Mouse (Mus musculus) neural tube, embryonic 12.5 days (tissue): ENCODE measurements at regions not wholly inside any gene's neighbourhood (a gene's known extent, or its start where the extent isn't known, plus 50 kb on each side); places are given as distances from the start of the nearest gene placed in this dataset.

Experiments used
- ATAC-seq: fragments of 200-750 bp; cut with Nextera tagmentation; 2 replicates; pipeline ENCODE4 v1.8.0; 2017; ENCODE audit warnings: low read depth, mild to moderate bottlenecking, moderate TSS enrichment, moderate library complexity; ENCODE audit not compliant: low FRiP score
- H3K27ac ChIP-seq: fragments of 300-500 bp; sonication (generic); 2 replicates; pipeline ENCODE4 v1.5.1; 2016
- H3K27me3 ChIP-seq: fragments of 300-500 bp; sonication (generic); replicated peaks from 2 replicates; pipeline ENCODE4 v1.6.1; 2016; ENCODE audit warnings: mild to moderate bottlenecking
- H3K36me3 ChIP-seq: fragments of 300-500 bp; sonication (generic); 2 replicates; pipeline ENCODE4 v1.6.1; 2016; ENCODE audit warnings: mild to moderate bottlenecking
- H3K4me1 ChIP-seq: fragments of 300-500 bp; sonication (generic); 2 replicates; pipeline ENCODE4 v1.6.1; 2016
- H3K4me2 ChIP-seq: fragments of 300-500 bp; sonication (generic); replicated peaks from 2 replicates; pipeline ENCODE4 v1.6.1; 2016; ENCODE audit warnings: mild to moderate bottlenecking
- H3K4me3 ChIP-seq: fragments of 300-500 bp; sonication (generic); 2 replicates; pipeline ENCODE4 v1.5.1; 2016
- H3K9ac ChIP-seq: fragments of 300-500 bp; sonication (generic); 2 replicates; pipeline ENCODE4 v1.6.1; 2016; ENCODE audit warnings: mild to moderate bottlenecking
- H3K9me3 ChIP-seq: fragments of 300-500 bp; sonication (generic); 2 replicates; pipeline ENCODE4 v1.6.1; 2016; ENCODE audit warnings: mild to moderate bottlenecking
- WGBS: fragments of 180-500 bp; shearing (Covaris S2); methylation state at CpG from one replicate; pipeline ENCODE4 v1.1.7; 2016; 5-methylcytosine and 5-hydroxymethylcytosine counted together

- Histone ChIP-seq H3K27ac (peak overlapping the region; percentile 68), H3K36me3 (no peaks in the 10 kb centered on the region), H3K4me2 (peak overlapping the region; percentile 40), H3K27me3 (peaks cover 21% of the 10 kb centered on the region), H3K9me3 (no peaks in the 10 kb centered on the region), H3K9ac (no peak overlapping the region), H3K4me1 (peaks cover 13% of the 10 kb centered on the region), H3K4me3 (no peak overlapping the region)
- WGBS, result 11% methylated on average over 22 of the region's 22 CpGs
- peak; percentile 74 for ATAC-seq
Measured at GRCm38 (mm10) chr5:120251697-120252401, 135.6 kb downstream of the Rbm19 start.

- Histone ChIP-seq H3K4me1 (peaks cover 13% of the 10 kb centered on the region), H3K9me3 (no peaks in the 10 kb centered on the region), H3K27me3 (peaks cover 21% of the 10 kb centered on the region), H3K27ac (no peak overlapping the region), H3K36me3 (no peaks in the 10 kb centered on the region), H3K4me3 (no peak overlapping the region), H3K4me2 (peak overlapping the region; percentile 40; the same call in 1 of the 2 replicates), H3K9ac (no peak overlapping the region)
- WGBS, result 8% methylated on average over 8 of the region's 8 CpGs
- ATAC-seq, result no peak
Measured at GRCm38 (mm10) chr5:120252551-120252950, 136.3 kb downstream of the Rbm19 start.

GRCm38 (mm10) chr5:120262715-120263273, 146.5 kb downstream of the Rbm19 start:
- no peak overlapping the region for H3K4me2 ChIP-seq
- H3K4me3 ChIP-seq, result no peak overlapping the region
- ATAC-seq, result no peak
- WGBS, result 37% methylated on average over 14 of the region's 14 CpGs
- no peak overlapping the region for H3K9ac ChIP-seq
- no peaks in the 10 kb centered on the region for H3K9me3 ChIP-seq
- H3K27ac ChIP-seq, result no peak overlapping the region
- H3K4me1 ChIP-seq, result peaks cover 7% of the 10 kb centered on the region; the same call in 1 of the 2 replicates
- H3K27me3 ChIP-seq, result peaks cover 6% of the 10 kb centered on the region
- H3K36me3 ChIP-seq, result no peaks in the 10 kb centered on the region

GRCm38 (mm10) chr5:120269416-120269860, 153.2 kb downstream of the Rbm19 start:
- Histone ChIP-seq H3K4me1 (peaks cover 24% of the 10 kb centered on the region), H3K36me3 (no peaks in the 10 kb centered on the region), H3K27me3 (peaks cover 4% of the 10 kb centered on the region), H3K4me2 (peak overlapping the region; percentile 46), H3K9ac (peak overlapping the region; percentile 42; the same call in 1 of the 2 replicates), H3K27ac (peak overlapping the region; percentile 81), H3K4me3 (no peak overlapping the region), H3K9me3 (no peaks in the 10 kb centered on the region)
- 7% methylated on average over 22 of the region's 22 CpGs for WGBS
- peak; percentile 76 for ATAC-seq

DNA sequence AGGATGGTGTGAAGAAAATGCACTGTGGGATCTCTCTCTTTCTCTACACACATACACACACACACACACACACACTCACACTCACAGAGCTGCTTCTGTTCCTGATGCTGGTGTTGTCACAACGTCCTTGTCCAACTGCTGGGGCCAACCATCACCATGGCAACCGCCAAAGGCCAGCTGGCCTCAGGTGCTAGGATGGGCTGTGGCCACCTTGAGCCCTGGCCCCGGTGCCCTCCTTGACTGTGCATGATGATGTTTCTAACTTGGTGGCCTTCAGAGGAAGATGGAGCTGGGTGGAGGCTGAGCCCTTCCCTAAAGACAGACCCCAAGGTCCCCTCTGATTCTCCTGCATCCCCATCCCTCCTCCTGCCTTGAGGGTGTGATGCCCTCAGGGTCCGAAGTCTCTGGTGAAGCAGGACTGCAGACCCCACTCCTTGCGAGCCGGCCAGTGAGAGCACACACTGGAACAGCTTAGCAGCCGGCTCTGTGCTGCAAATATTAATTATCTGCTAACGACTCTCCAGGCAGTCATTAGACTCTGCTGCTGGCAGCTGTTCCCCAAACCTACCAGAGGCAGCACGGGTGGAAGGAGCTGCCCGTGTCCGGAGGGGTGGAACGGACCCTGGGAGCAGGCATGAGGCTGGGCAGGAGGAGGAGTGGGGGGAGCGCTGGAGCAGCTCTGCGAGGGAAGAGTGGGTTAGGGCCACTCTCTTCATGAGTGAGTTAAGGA, 154.8 kb downstream of the Rbm19 start:
- Histone ChIP-seq H3K4me2 (no peak overlapping the region; the same call in 1 of the 2 replicates), H3K27me3 (peaks cover 4% of the 10 kb centered on the region; the same call in 1 of the 2 replicates)
- WGBS, result 43% methylated on average over 14 of the region's 14 CpGs

GRCm38 (mm10) chr5:120276229-120276628, 155.3 kb upstream of the Lhx5 start:
- Histone ChIP-seq H3K4me3 (no peak overlapping the region), H3K4me1 (peaks cover 30% of the 10 kb centered on the region), H3K27me3 (peaks cover 22% of the 10 kb centered on the region), H3K9me3 (no peaks in the 10 kb centered on the region), H3K36me3 (no peaks in the 10 kb centered on the region), H3K4me2 (no peak overlapping the region), H3K27ac (no peak overlapping the region), H3K9ac (no peak overlapping the region)
- ATAC-seq, result no peak
- 58% methylated on average over 9 of the region's 9 CpGs for WGBS

More for the DNA sequence above, 154.8 kb downstream of the Rbm19 start:
- Histone ChIP-seq H3K36me3 (no peaks in the 10 kb centered on the region), H3K27ac (peak overlapping the region; percentile 28; the same call in 1 of the 2 replicates), H3K4me3 (no peak overlapping the region), H3K4me1 (peaks cover 26% of the 10 kb centered on the region), H3K9me3 (no peaks in the 10 kb centered on the region), H3K9ac (no peak overlapping the region)
- 0 out of 2 replicates have a peak, but pooled peaks have one; percentile 12 for ATAC-seq

- H3K36me3 ChIP-seq, result no peaks in the 10 kb centered on the region
- no peak overlapping the region for H3K4me3 ChIP-seq
- H3K27me3 ChIP-seq, result peaks cover 40% of the 10 kb centered on the region
- peaks cover 45% of the 10 kb centered on the region for H3K4me1 ChIP-seq
- H3K4me2 ChIP-seq, result peak overlapping the region; percentile 41
- WGBS, result under 1% methylated on average over 13 of the region's 13 CpGs
- H3K27ac ChIP-seq, result peak overlapping the region; percentile 59; the same call in 1 of the 2 replicates
- ATAC-seq, result no peak
- H3K9ac ChIP-seq, result peak overlapping the region; percentile 26; the same call in 1 of the 2 replicates
- H3K9me3 ChIP-seq, result no peaks in the 10 kb centered on the region
Measured at GRCm38 (mm10) chr5:120280321-120280720, 151.2 kb upstream of the Lhx5 start.

DNA sequence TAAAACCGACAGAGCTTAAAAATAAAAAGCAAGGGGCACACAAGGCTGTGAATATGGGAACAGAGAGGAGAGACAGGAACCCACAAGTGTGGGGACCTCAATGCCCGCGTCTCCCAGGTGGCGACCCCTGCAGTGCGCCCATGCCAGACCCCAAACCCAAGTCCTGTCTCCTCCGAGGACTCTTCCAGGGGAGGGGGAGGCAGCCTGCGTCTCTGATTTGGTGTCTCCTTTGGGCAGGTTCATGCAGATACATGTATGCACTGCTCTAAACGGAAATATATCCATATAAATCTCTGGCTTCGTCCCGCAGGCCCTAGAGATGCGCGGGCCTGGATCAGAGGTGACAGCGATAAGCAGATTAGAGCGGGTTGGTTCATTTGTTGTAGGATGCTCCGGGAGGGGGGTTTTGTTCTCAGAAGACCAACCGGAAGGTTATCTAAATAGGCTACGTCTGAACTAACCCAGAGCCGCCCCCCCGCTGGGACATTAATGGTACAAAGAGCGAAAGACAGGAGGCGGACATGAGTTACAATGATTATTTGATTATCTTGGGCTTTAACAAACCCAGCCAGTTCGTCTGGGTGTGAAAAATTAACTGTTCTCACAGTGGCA, 150.4 kb upstream of the Lhx5 start:
- Histone ChIP-seq H3K27me3 (peaks cover 42% of the 10 kb centered on the region), H3K4me1 (peaks cover 47% of the 10 kb centered on the region), H3K4me2 (peak overlapping the region; percentile 41), H3K36me3 (no peaks in the 10 kb centered on the region), H3K9ac (no peak overlapping the region), H3K9me3 (no peaks in the 10 kb centered on the region), H3K4me3 (no peak overlapping the region), H3K27ac (peak overlapping the region; percentile 57; the same call in 1 of the 2 replicates)
- 2% methylated on average over 22 of the region's 22 CpGs for WGBS
- ATAC-seq, result no peak

DNA sequence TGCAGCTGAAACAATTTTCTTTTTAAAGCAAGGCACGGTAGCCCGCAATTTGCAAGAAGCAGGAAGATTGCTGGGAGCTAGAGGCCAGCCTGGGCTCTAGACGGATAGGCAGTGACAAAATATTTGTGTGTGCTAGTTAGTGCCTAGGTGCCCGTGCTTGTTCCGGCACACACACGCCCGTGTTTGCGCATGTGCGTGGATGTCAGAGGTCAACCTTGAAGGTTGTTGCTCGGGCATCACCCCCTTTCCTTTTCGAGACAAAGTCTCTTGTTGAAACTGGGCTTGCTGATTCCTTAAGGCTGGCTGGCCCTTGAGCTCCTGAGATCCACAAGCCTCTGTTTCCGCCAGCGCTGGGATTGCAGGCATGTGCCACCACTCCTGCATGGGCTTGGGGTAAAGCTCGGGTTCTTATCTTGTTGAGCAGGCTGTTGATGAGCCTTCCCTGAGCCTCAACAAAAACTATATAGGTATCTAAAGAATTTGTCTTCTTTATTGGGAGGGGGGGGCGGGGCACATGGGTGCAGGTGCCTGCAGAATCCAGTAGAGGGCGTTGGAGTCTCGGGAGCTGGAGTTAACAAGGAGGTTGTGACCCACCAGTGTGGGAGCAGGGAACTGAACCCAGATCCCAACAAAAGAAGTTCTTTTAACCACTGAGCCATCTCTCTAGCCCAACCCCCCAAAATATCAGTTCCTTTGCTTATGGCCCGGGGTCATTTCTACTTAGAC, 149.5 kb upstream of the Lhx5 start:
- Histone ChIP-seq H3K4me1 (peaks cover 47% of the 10 kb centered on the region), H3K27ac (peak overlapping the region; percentile 32; the same call in 1 of the 2 replicates), H3K4me2 (no peak overlapping the region), H3K9ac (no peak overlapping the region), H3K27me3 (peaks cover 48% of the 10 kb centered on the region), H3K9me3 (no peaks in the 10 kb centered on the region), H3K4me3 (no peak overlapping the region), H3K36me3 (no peaks in the 10 kb centered on the region)
- no peak for ATAC-seq
- WGBS, result 36% methylated on average over 18 of the region's 18 CpGs

DNA sequence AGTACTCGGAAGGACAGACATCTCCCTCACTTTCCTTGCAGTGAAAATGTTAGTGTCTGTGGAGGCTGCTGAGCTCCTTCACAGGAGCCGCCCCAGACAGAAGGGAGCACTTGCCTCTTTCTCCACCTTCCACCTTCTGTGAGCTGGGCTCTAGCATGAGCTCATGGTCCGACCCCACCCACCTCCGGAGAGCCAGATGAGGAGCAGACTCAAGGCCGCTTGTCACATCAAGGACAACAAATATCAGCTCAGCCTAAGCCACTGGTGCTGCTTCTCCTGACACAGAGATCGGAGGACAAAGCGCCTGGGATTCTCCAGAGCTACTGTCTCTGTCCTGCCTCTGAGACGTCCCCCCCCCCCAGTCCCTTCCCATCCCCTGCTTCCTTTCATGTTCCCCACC, 146.9 kb upstream of the Lhx5 start:
- Histone ChIP-seq H3K4me1 (peaks cover 57% of the 10 kb centered on the region), H3K27me3 (peaks cover 50% of the 10 kb centered on the region), H3K4me3 (no peak overlapping the region), H3K4me2 (peak overlapping the region; percentile 24; the same call in 1 of the 2 replicates), H3K9ac (no peak overlapping the region), H3K27ac (peak overlapping the region; percentile 61), H3K9me3 (no peaks in the 10 kb centered on the region), H3K36me3 (no peaks in the 10 kb centered on the region)
- peak; percentile 17; the same call in 1 of the 2 replicates for ATAC-seq
- WGBS, result 28% methylated on average over 8 of the region's 8 CpGs

- no peak overlapping the region for H3K9ac ChIP-seq
- peaks cover 54% of the 10 kb centered on the region for H3K4me1 ChIP-seq
Measured at GRCm38 (mm10) chr5:120285036-120285435, 146.5 kb upstream of the Lhx5 start.

More at GRCm38 (mm10) chr5:120285036-120285435, 146.5 kb upstream of the Lhx5 start:
- H3K36me3 ChIP-seq, result no peaks in the 10 kb centered on the region
- peaks cover 46% of the 10 kb centered on the region for H3K27me3 ChIP-seq
- ATAC-seq, result peak; percentile 74
- H3K4me2 ChIP-seq, result peak overlapping the region; percentile 24
- H3K9me3 ChIP-seq, result no peaks in the 10 kb centered on the region
- no peak overlapping the region for H3K4me3 ChIP-seq
- peak overlapping the region; percentile 61 for H3K27ac ChIP-seq
- WGBS, result 8% methylated on average over 9 of the region's 9 CpGs
